In genomic region chr1:158355177-158356050, GRCm38 (mm10) we compare ENCODE assay signal across 8 mouse cellular contexts. TPM values are rescaled to one million over a fixed set of nuclear protein-coding genes. Genes with fewer than 3 reads are reported as not detected.
DNase-seq lines count a peak whose midpoint lies in the region; ATAC-seq and TF ChIP-seq lines count a peak whose summit lies in the region.

No protein-coding gene starts in this region.

- intact Hi-C loops in heart, postnatal 25 days (cut with DNase I), result no loop called here
- intact Hi-C loops in left cerebral cortex, postnatal 36 days (cut with DNase I), result loop anchor here (2.0 to 10.0 kb wide), 3 partner anchors 157 to 801 kb away; no protein-coding TSS in a partner anchor

- peak overlapping the region; percentile 60 for H3K4me2 ChIP-seq in hindbrain, postnatal 0 days (ENCODE audit: low read depth, low read length)
- peak overlapping the region; percentile 71 for H3K4me2 ChIP-seq in midbrain, embryonic 16.5 days (ENCODE audit: low read length)

- peak; percentile 43; the same call in 1 of the 2 replicates for TF ChIP-seq CTCF in hindbrain, postnatal 0 days (IDR thresholded peaks at IDR 0.05; ENCODE audit: low read depth)

- H3K9me3 ChIP-seq in heart, embryonic 10.5 days, result no peaks in the 10 kb centered on the region
- H3K9me3 ChIP-seq in forebrain, embryonic 10.5 days, result no peaks in the 10 kb centered on the region
- H3K9me3 ChIP-seq in hindbrain, postnatal 0 days (ENCODE audit: low read length), result no peaks in the 10 kb centered on the region
- no peaks in the 10 kb centered on the region for H3K9me3 ChIP-seq in midbrain, embryonic 16.5 days (replicated peaks; ENCODE audit: control insufficient read depth, low read length, poor library complexity, severe bottlenecking)

- no peak overlapping the region for H3K27ac ChIP-seq in heart, embryonic 10.5 days
- H3K27ac ChIP-seq in forebrain, embryonic 10.5 days, result peak overlapping the region; percentile 53; the same call in 1 of the 2 replicates
- peak overlapping the region; percentile 72 for H3K27ac ChIP-seq in hindbrain, postnatal 0 days
- H3K27ac ChIP-seq in midbrain, embryonic 16.5 days (ENCODE audit: low read length), result peak overlapping the region; percentile 90

- no peak for DNase-seq in heart, embryonic 10.5 days (ENCODE audit: low spot score)
- DNase-seq in heart, postnatal 25 days (ENCODE audit: low spot score), result no peak
- peak; percentile 46 for DNase-seq in forebrain, embryonic 10.5 days (ENCODE audit: extremely low spot score, low spot score)
- DNase-seq in hindbrain, postnatal 0 days (ENCODE audit: low spot score), result peak; percentile 71
- DNase-seq in left cerebral cortex, postnatal 36 days (ENCODE audit: low spot score in 2 of 2), result peak; percentile 71 to 77
- no peak for DNase-seq in thymus, postnatal 0 days (ENCODE audit: low spot score)
- no peak for DNase-seq in urinary bladder, postnatal 10 days (ENCODE audit: low spot score)

- ATAC-seq in hindbrain, postnatal 0 days, result peak; percentile 11; the same call in 1 of the 2 replicates
- peak; percentile 61 for ATAC-seq in midbrain, embryonic 16.5 days

- 12% methylated on average over 28 of the region's 28 CpGs for WGBS in heart, embryonic 10.5 days
- WGBS in forebrain, embryonic 10.5 days, result 10% methylated on average over 28 of the region's 28 CpGs
- 7% methylated on average over 28 of the region's 28 CpGs for WGBS in hindbrain, postnatal 0 days
- 6% methylated on average over 28 of the region's 28 CpGs for WGBS in midbrain, embryonic 16.5 days

- H3K4me3 ChIP-seq in heart, embryonic 10.5 days, result peak overlapping the region; percentile 69
- H3K4me3 ChIP-seq in forebrain, embryonic 10.5 days, result peak overlapping the region; percentile 72
- H3K4me3 ChIP-seq in hindbrain, postnatal 0 days (ENCODE audit: low read length), result peak overlapping the region; percentile 69
- H3K4me3 ChIP-seq in midbrain, embryonic 16.5 days (ENCODE audit: low read depth, low read length), result peak overlapping the region; percentile 82

- no peaks in the 10 kb centered on the region for H3K36me3 ChIP-seq in heart, embryonic 10.5 days
- no peaks in the 10 kb centered on the region for H3K36me3 ChIP-seq in forebrain, embryonic 10.5 days (replicated peaks)
- no peaks in the 10 kb centered on the region for H3K36me3 ChIP-seq in hindbrain, postnatal 0 days (ENCODE audit: insufficient read depth, low read length)
- H3K36me3 ChIP-seq in midbrain, embryonic 16.5 days (ENCODE audit: control insufficient read depth, insufficient read depth, low read length), result no peaks in the 10 kb centered on the region

- H3K4me1 ChIP-seq in heart, embryonic 10.5 days, result no peaks in the 10 kb centered on the region
- H3K4me1 ChIP-seq in forebrain, embryonic 10.5 days, result peaks cover 20% of the 10 kb centered on the region
- H3K4me1 ChIP-seq in hindbrain, postnatal 0 days (ENCODE audit: insufficient read depth, low read length), result 0 out of 2 replicates have a peak, but pooled peaks cover 5% of the 10 kb centered on the region
- H3K4me1 ChIP-seq in midbrain, embryonic 16.5 days (ENCODE audit: control insufficient read depth, insufficient read depth, low read length), result peaks cover 30% of the 10 kb centered on the region

- peak overlapping the region; percentile 45 for H3K9ac ChIP-seq in hindbrain, postnatal 0 days (replicated peaks; ENCODE audit: low read length)
- peak overlapping the region; percentile 86 for H3K9ac ChIP-seq in midbrain, embryonic 16.5 days (ENCODE audit: low read depth, low read length)

- H3K27me3 ChIP-seq in heart, embryonic 10.5 days (ENCODE audit: insufficient read depth, poor library complexity, severe bottlenecking), result peaks cover 51% of the 10 kb centered on the region
- H3K27me3 ChIP-seq in forebrain, embryonic 10.5 days (ENCODE audit: poor library complexity, severe bottlenecking), result peaks cover 63% of the 10 kb centered on the region
- H3K27me3 ChIP-seq in hindbrain, postnatal 0 days (ENCODE audit: insufficient read depth, low read length), result no peaks in the 10 kb centered on the region
- no peaks in the 10 kb centered on the region for H3K27me3 ChIP-seq in midbrain, embryonic 16.5 days (ENCODE audit: control insufficient read depth, insufficient read depth, low read depth, low read length)

RNA-seq across cellular contexts. Expression of gene Brinp2, which starts 0.7 kb away (rescaled TPM):
- 0.39 and 0.44 TPM in 2 replicates for polyA plus RNA-seq in heart, embryonic 10.5 days (2016; fragmentation: Nextera tagmentation; extraction: Ambion mirVana)
- total RNA-seq in heart, postnatal 25 days (2021), result under 1 TPM; 0.11 to 0.16 TPM
- polyA plus RNA-seq in forebrain, embryonic 10.5 days (2016; fragmentation: Nextera tagmentation; extraction: Ambion mirVana), result 1.0 and 2.4 TPM in 2 replicates
- 47.6 and 48.4 TPM in 2 replicates for total RNA-seq in hindbrain, postnatal 0 days (2014; rRNA removed)
- 31.8 and 33.7 TPM in 2 replicates for polyA plus RNA-seq in hindbrain, postnatal 0 days (2015; fragmentation: Nextera tagmentation; extraction: Ambion mirVana)
- total RNA-seq in left cerebral cortex, postnatal 36 days (2021), result 100 to 1,000 TPM; 119 to 123 TPM
- polyA plus RNA-seq in midbrain, embryonic 16.5 days (2015; fragmentation: Nextera tagmentation; extraction: Ambion mirVana), result 36.6 and 43.7 TPM in 2 replicates
- polyA plus RNA-seq in thymus, postnatal 0 days (2015; fragmentation: Nextera tagmentation; extraction: Ambion mirVana), result 0.35 and 0.57 TPM in 2 replicates

RNA-seq across cellular contexts. Expression of gene Astn1, which starts 6.7 kb away (rescaled TPM):
- polyA plus RNA-seq in heart, embryonic 10.5 days (2016; fragmentation: Nextera tagmentation; extraction: Ambion mirVana), result 0.95 and 1.6 TPM in 2 replicates
- total RNA-seq in heart, postnatal 25 days (2021), result 1 to 10 TPM in 1 of 2 experiments, under 1 TPM in 1; 0.98 to 1.1 TPM
- polyA plus RNA-seq in forebrain, embryonic 10.5 days (2016; fragmentation: Nextera tagmentation; extraction: Ambion mirVana), result 7.7 and 8.2 TPM in 2 replicates
- total RNA-seq in hindbrain, postnatal 0 days (2014; rRNA removed), result 137 and 163 TPM in 2 replicates
- polyA plus RNA-seq in hindbrain, postnatal 0 days (2015; fragmentation: Nextera tagmentation; extraction: Ambion mirVana), result 29.4 and 31.0 TPM in 2 replicates
- total RNA-seq in left cerebral cortex, postnatal 36 days (2021), result 100 to 1,000 TPM; 181 to 192 TPM
- 45.8 and 47.2 TPM in 2 replicates for polyA plus RNA-seq in midbrain, embryonic 16.5 days (2015; fragmentation: Nextera tagmentation; extraction: Ambion mirVana)
- 0.06 and 0.07 TPM in 2 replicates for polyA plus RNA-seq in thymus, postnatal 0 days (2015; fragmentation: Nextera tagmentation; extraction: Ambion mirVana)

Comparison
In these comparisons a context has a peak if more than half of its experiments do, and no peak if none do; other contexts are left out.
1. DNase-seq: peak in forebrain, embryonic 10.5 days (single experiment), hindbrain, postnatal 0 days (single experiment) and left cerebral cortex, postnatal 36 days (2 of 2); none in heart, embryonic 10.5 days (single experiment), heart, postnatal 25 days (single experiment), thymus, postnatal 0 days (single experiment) and urinary bladder, postnatal 10 days (single experiment).
2. Peak in every context shown above with its lines, with median percentiles within 50 percentile points of each other: H3K4me3 ChIP-seq.